Comparison of ENCODE assay signal across 30 mouse cellular contexts in the genomic region with DNA sequence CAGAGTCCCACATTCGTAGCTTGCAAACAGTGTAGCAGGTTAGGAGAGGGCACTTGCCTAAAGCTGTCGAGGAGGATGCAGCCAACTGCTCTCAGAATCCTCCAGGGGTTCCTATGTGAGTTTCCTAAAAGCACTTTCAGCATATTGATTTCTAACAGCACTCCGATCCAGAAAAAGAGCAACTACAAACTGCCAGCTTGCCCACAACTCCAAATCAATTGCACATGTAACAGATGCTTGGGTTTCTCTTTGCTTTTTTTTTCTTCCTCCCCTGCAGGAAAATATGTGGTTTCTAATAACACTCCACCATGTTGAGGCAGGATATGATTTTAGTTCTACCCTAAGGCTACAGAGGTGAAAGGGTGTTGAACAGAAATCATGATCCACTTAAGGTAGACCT. TPM values are rescaled to one million over a fixed set of nuclear protein-coding genes. Genes with fewer than 3 reads are reported as not detected.
A peak's percentile ranks its signal among the peaks of the same experiment; 100 is the strongest.
DNase-seq lines count a peak whose midpoint lies in the region; ATAC-seq and TF ChIP-seq lines count a peak whose summit lies in the region.
"Had no signal": no experiment of that assay in that cellular context is flagged by ENCODE, and none has a peak within 500 bp of the region (broad histone marks: within the 10 kb centered on the region; RNA-seq: fewer than 3 reads in every experiment).

No protein-coding gene starts in this region.

- 50% methylated on average over 3 of the region's 3 CpGs for WGBS in embryonic facial prominence, embryonic 11.5 days
- WGBS in limb, embryonic 13.5 days = 23% methylated on average over 3 of the region's 3 CpGs
- 68% methylated on average over 3 of the region's 3 CpGs for WGBS in heart, adult 2 months

- ATAC-seq in embryonic facial prominence, embryonic 11.5 days (replicated peaks; ENCODE audit: insufficient number of reproducible peaks, low FRiP score, low TSS enrichment, low read depth) = 0 out of 2 replicates have a peak, but pooled peaks have one; percentile 34
- no peak for ATAC-seq in limb, embryonic 13.5 days (ENCODE audit: low FRiP score, low read depth)
- ATAC-seq: activated CD4-positive, CD25-positive, alpha-beta regulatory T cell, adult 4 months; CD4-positive, CD25-positive, alpha-beta regulatory T cell, adult 4 months; intestine, postnatal 0 days had no signal

- intact Hi-C loops in heart, adult 2 months (cut with DNase I) = no loop called here

- H3K9me3 ChIP-seq in embryonic facial prominence, embryonic 11.5 days (replicated peaks; ENCODE audit: control insufficient read depth, low read length) = no peaks in the 10 kb centered on the region
- H3K9me3 ChIP-seq in limb, embryonic 13.5 days = no peaks in the 10 kb centered on the region
- H3K9me3 ChIP-seq: forebrain, embryonic 12.5 days; hindbrain, embryonic 13.5 days; lung, embryonic 15.5 days; midbrain, embryonic 12.5 days; neural tube, embryonic 13.5 days had no signal

- TF ChIP-seq EP300 in heart, adult 2 months (IDR thresholded peaks at IDR 0.05; ENCODE audit: insufficient read depth, low read depth, low read length) = no peak

- H3K9ac ChIP-seq in embryonic facial prominence, embryonic 11.5 days (replicated peaks; ENCODE audit: low read length) = no peak overlapping the region
- peak overlapping the region; percentile 19; the same call in 1 of the 2 replicates for H3K9ac ChIP-seq in limb, embryonic 13.5 days
- no peak overlapping the region for H3K9ac ChIP-seq in heart, adult 2 months (ENCODE audit: low read depth, low read length)
- H3K9ac ChIP-seq: forebrain, embryonic 12.5 days; hindbrain, embryonic 13.5 days; lung, embryonic 15.5 days; midbrain, embryonic 12.5 days; neural tube, embryonic 13.5 days had no signal

- H3K27me3 ChIP-seq in embryonic facial prominence, embryonic 11.5 days (ENCODE audit: control insufficient read depth, insufficient read depth, low read length) = no peaks in the 10 kb centered on the region
- H3K27me3 ChIP-seq in limb, embryonic 13.5 days = peaks cover 28% of the 10 kb centered on the region; the same call in 1 of the 2 replicates
- no peaks in the 10 kb centered on the region for H3K27me3 ChIP-seq in heart, adult 2 months (ENCODE audit: control insufficient read depth, insufficient read depth, low read length)
- H3K27me3 ChIP-seq: lung, embryonic 15.5 days had no signal

- no peaks in the 10 kb centered on the region for H3K36me3 ChIP-seq in embryonic facial prominence, embryonic 11.5 days (replicated peaks; ENCODE audit: control insufficient read depth, insufficient read depth, low read depth, low read length)
- H3K36me3 ChIP-seq in limb, embryonic 13.5 days = no peaks in the 10 kb centered on the region
- H3K36me3 ChIP-seq in heart, adult 2 months (ENCODE audit: control insufficient read depth, insufficient read depth, low read length) = no peaks in the 10 kb centered on the region
- H3K36me3 ChIP-seq: forebrain, embryonic 12.5 days; hindbrain, embryonic 13.5 days; lung, embryonic 15.5 days; midbrain, embryonic 12.5 days; neural tube, embryonic 13.5 days had no signal

- no peak for TF ChIP-seq POLR2A in embryonic fibroblast, embryonic 13.5 days (IDR thresholded peaks at IDR 0.05; ENCODE audit: low read depth, low read length)
- no peak for TF ChIP-seq POLR2A in heart, adult 2 months (IDR thresholded peaks at IDR 0.05; ENCODE audit: insufficient read depth, low read depth, low read length)

- no peak overlapping the region for H3K4me2 ChIP-seq in embryonic facial prominence, embryonic 11.5 days (ENCODE audit: low read depth, low read length)
- H3K4me2 ChIP-seq in limb, embryonic 13.5 days (replicated peaks) = peak overlapping the region; percentile 42
- H3K4me2 ChIP-seq: forebrain, embryonic 12.5 days; heart, embryonic 11.5 days; hindbrain, embryonic 13.5 days; liver, embryonic 11.5 days; lung, embryonic 15.5 days; midbrain, embryonic 12.5 days; neural tube, embryonic 13.5 days had no signal

- no peak overlapping the region for H3K4me3 ChIP-seq in embryonic facial prominence, embryonic 11.5 days (ENCODE audit: low read depth, low read length)
- no peak overlapping the region for H3K4me3 ChIP-seq in embryonic fibroblast, embryonic 13.5 days (ENCODE audit: insufficient read depth, low read length)
- no peak overlapping the region for H3K4me3 ChIP-seq in limb, embryonic 13.5 days
- H3K4me3 ChIP-seq in heart, adult 2 months = no peak overlapping the region
- H3K4me3 ChIP-seq: erythroblast, embryonic 14.5 days; forebrain, embryonic 12.5 days; hindbrain, embryonic 13.5 days; lung, embryonic 15.5 days; midbrain, embryonic 12.5 days; neural tube, embryonic 13.5 days had no signal

- H3K4me1 ChIP-seq in embryonic facial prominence, embryonic 11.5 days (ENCODE audit: control insufficient read depth, insufficient read depth, low read length) = no peaks in the 10 kb centered on the region
- peaks cover 11% of the 10 kb centered on the region for H3K4me1 ChIP-seq in embryonic fibroblast, embryonic 13.5 days (ENCODE audit: control insufficient read depth, insufficient read depth, low read length)
- H3K4me1 ChIP-seq in limb, embryonic 13.5 days = peaks cover 32% of the 10 kb centered on the region
- no peaks in the 10 kb centered on the region; the same call in 1 of the 2 replicates for H3K4me1 ChIP-seq in heart, adult 2 months (ENCODE audit: control insufficient read depth, insufficient read depth, low read length)
- H3K4me1 ChIP-seq: forebrain, embryonic 12.5 days; hindbrain, embryonic 13.5 days; lung, embryonic 15.5 days; midbrain, embryonic 12.5 days; neural tube, embryonic 13.5 days had no signal

- peak; percentile 66 for DNase-seq in 3T3-L1 (ENCODE audit: low read depth, low spot score)
- DNase-seq in embryonic facial prominence, embryonic 11.5 days (ENCODE audit: low spot score) = peak; percentile 72
- no peak for DNase-seq in kidney, postnatal 14 days
- no peak for DNase-seq in lung, postnatal 14 days
- no peak for DNase-seq in heart, adult 2 months
- DNase-seq: adrenal gland, adult 2 months; cerebellum, adult 2 months; cerebellum, postnatal 14 days; gastrocnemius, postnatal 25 days; heart, adult 11 months; heart, postnatal 36 days; kidney, adult 9 months; kidney, postnatal 10 days; layer of hippocampus, adult 9-11 months; lung, postnatal 36 days; right cerebral cortex, postnatal 4 days; thymus, adult 2 months had no signal

- peak overlapping the region; percentile 67; the same call in 1 of the 2 replicates for H3K27ac ChIP-seq in embryonic facial prominence, embryonic 11.5 days (replicated peaks; ENCODE audit: low read depth, low read length)
- peak overlapping the region; percentile 73 for H3K27ac ChIP-seq in embryonic fibroblast, embryonic 13.5 days (ENCODE audit: insufficient read depth, low read length)
- H3K27ac ChIP-seq in limb, embryonic 13.5 days = peak overlapping the region; percentile 73
- no peak overlapping the region for H3K27ac ChIP-seq in heart, adult 2 months
- H3K27ac ChIP-seq: forebrain, embryonic 12.5 days; hindbrain, embryonic 13.5 days; lung, embryonic 15.5 days; midbrain, embryonic 12.5 days; neural tube, embryonic 13.5 days had no signal

- TF ChIP-seq CTCF in embryonic fibroblast, embryonic 13.5 days (IDR thresholded peaks at IDR 0.05; ENCODE audit: borderline replicate concordance, insufficient read depth, low read length) = no peak
- no peak for TF ChIP-seq CTCF in heart, adult 2 months (IDR thresholded peaks at IDR 0.05)

- no peaks in the 10 kb centered on the region for H3K79me2 ChIP-seq in heart, adult 2 months (replicated peaks; ENCODE audit: control insufficient read depth, insufficient read depth, low read length)

RNA-seq across cellular contexts. Expression of gene Tmem164, which starts 11.1 kb away (rescaled TPM):
- 41.1 and 42.3 TPM in 2 replicates for polyA plus RNA-seq in embryonic facial prominence, embryonic 11.5 days (2014; fragmentation: Nextera tagmentation; extraction: Ambion mirVana)
- 47.0 and 68.6 TPM in 2 replicates for polyA plus RNA-seq in embryonic fibroblast, embryonic 13.5 days (2011; ENCODE audit: insufficient read length, low read depth, missing spikeins)
- polyA plus RNA-seq in limb, embryonic 13.5 days (2015; fragmentation: Nextera tagmentation; extraction: Ambion mirVana) = 65.5 and 69.9 TPM in 2 replicates
- total RNA-seq in heart, adult 2 months (2021) = 10 to 100 TPM; 14.3 to 27.2 TPM
- polyA plus RNA-seq in heart, adult 2 months (2012; rRNA removed) = 16.3 and 28.6 TPM in 2 replicates

Comparison
In these comparisons a context has a peak if more than half of its experiments do, and no peak if none do; other contexts are left out.
1. DNase-seq: peak in 3T3-L1 (single experiment) and embryonic facial prominence, embryonic 11.5 days (single experiment); none in kidney, postnatal 14 days (single experiment), lung, postnatal 14 days (single experiment) and heart, adult 2 months (0 of 2).